Mouse (Mus musculus) hindbrain, embryonic 11.5 days (tissue): ENCODE measurements around the gene Tmem19. TPM values are rescaled to one million over a fixed set of nuclear protein-coding genes. Genes with fewer than 3 reads are reported as not detected.
"Not testable (repeated sequence)": the region's sequence is repeated elsewhere in the genome, so short reads cannot be mapped to it uniquely, and the experiment has no call there.

ENCODE experiments used
- ATAC-seq: fragments of 200-750 bp; cut with Nextera tagmentation; 2 replicates; pipeline ENCODE4 v1.8.0; 2017; ENCODE audit warnings: mild to moderate bottlenecking, moderate TSS enrichment, moderate library complexity; ENCODE audit not compliant: low FRiP score
- DNase-seq: peaks from one replicate; pipeline ENCODE4 v3.0.0-alpha.2; 2015; ENCODE audit warnings: low spot score
- H3K27ac ChIP-seq: fragments of 300-500 bp; sonication (generic); 2 replicates; pipeline ENCODE4 v1.5.1; 2014; ENCODE audit warnings: mild to moderate bottlenecking, low read depth, low read length
- H3K27me3 ChIP-seq: fragments of 300-500 bp; sonication (generic); 2 replicates; pipeline ENCODE4 v1.6.1; 2014; ENCODE audit warnings: mild to moderate bottlenecking, low read length, moderate library complexity, mixed read lengths; ENCODE audit not compliant: control insufficient read depth, insufficient read depth
- H3K36me3 ChIP-seq: fragments of 300-500 bp; sonication (generic); 2 replicates; pipeline ENCODE4 v1.6.1; 2014; ENCODE audit warnings: mild to moderate bottlenecking, low read length, moderate library complexity, mixed read lengths; ENCODE audit not compliant: control insufficient read depth, insufficient read depth
- H3K4me1 ChIP-seq: fragments of 300-500 bp; sonication (generic); replicated peaks from 2 replicates; pipeline ENCODE4 v1.6.1; 2014; ENCODE audit warnings: low read length, mixed read lengths; ENCODE audit not compliant: control insufficient read depth, insufficient read depth
- H3K4me2 ChIP-seq: fragments of 300-500 bp; sonication (generic); replicated peaks from 2 replicates; pipeline ENCODE4 v1.6.1; 2014; ENCODE audit warnings: mild to moderate bottlenecking, low read depth, low read length
- H3K4me3 ChIP-seq: fragments of 300-500 bp; sonication (generic); 2 replicates; pipeline ENCODE4 v1.5.1; 2014; ENCODE audit warnings: low read depth, low read length
- H3K9ac ChIP-seq: fragments of 300-500 bp; sonication (generic); 2 replicates; pipeline ENCODE4 v1.6.1; 2014; ENCODE audit warnings: low read depth, low read length
- H3K9me3 ChIP-seq: fragments of 300-500 bp; sonication (generic); 2 replicates; pipeline ENCODE4 v1.6.1; 2016; ENCODE audit warnings: low read length; ENCODE audit not compliant: control insufficient read depth
- WGBS: fragments of 180-500 bp; shearing (Covaris S2); extraction: QIAGEN DNeasy Blood & Tissue Kit; methylation state at CpG from one replicate; pipeline ENCODE4 v1.1.7; 2014; 5-methylcytosine and 5-hydroxymethylcytosine counted together
- polyA plus RNA-seq: library from polyadenylated mRNA; unstranded; fragments of >200 nt; fragmentation: Nextera tagmentation; extraction: Ambion mirVana; gene quantifications from 2 replicates; pipeline ENCODE4 v1.2.1, GENCODE M21; 2014

Tmem19 gene
- polyA plus RNA-seq, 1 experiment from 2014 or later = 35.7 TPM

DNA sequence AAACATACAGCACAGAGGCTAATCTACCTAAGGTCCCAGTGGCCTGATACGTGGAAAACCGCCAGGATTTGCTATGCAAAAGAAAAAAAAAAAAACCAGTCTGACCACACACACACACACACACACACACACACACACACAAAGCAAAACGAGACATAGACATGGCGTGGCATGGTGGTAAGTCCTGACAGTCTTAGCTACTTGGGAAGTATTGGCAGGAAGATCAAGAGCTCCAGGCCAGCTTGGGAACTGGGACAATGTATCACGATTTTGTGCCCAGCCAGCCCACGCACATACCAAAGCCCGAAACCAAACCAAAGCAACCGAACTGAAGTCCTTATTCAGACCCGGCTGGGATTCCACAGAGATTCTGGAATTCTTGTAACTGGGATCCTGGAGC, 28.8 kb downstream of the Tmem19 start:
- WGBS = 81% methylated on average over 9 of the region's 9 CpGs
- H3K4me1 ChIP-seq = no peaks in the 10 kb centered on the region
- no peak overlapping the region for H3K9ac ChIP-seq
- no peak overlapping the region for H3K27ac ChIP-seq
- no peak overlapping the region for H3K4me2 ChIP-seq
- H3K36me3 ChIP-seq = no peaks in the 10 kb centered on the region
- no peak overlapping the region for H3K4me3 ChIP-seq
- H3K27me3 ChIP-seq = no peaks in the 10 kb centered on the region
- ATAC-seq (no peak), DNase-seq (no peak)
- no peaks in the 10 kb centered on the region for H3K9me3 ChIP-seq

DNA sequence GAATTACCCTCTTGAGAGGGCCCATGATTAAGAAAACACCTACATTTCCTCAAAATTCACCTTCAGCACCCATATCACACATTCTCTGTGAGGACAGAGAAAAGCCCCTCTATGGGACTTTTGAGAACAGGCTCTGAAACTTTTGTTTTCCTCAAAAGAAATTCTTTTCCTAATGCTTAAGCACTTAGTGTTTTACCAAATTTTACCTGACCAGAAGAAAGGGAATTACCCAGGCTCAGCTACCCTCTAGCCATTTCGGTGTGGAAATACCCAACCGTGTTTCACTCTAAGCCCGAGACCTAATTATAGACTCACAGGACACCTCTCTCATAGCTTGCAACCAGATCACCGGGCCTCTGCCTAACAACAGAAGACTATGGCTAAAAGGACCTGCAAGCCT, 29.3 kb downstream of the Tmem19 start:
- WGBS = 90% methylated on average over 4 of the region's 4 CpGs
- ATAC-seq (no peak), DNase-seq (no peak)
- H3K4me1 ChIP-seq = no peaks in the 10 kb centered on the region
- no peaks in the 10 kb centered on the region for H3K27me3 ChIP-seq
- H3K36me3 ChIP-seq = no peaks in the 10 kb centered on the region
- no peak overlapping the region for H3K4me2 ChIP-seq
- no peak overlapping the region for H3K4me3 ChIP-seq
- H3K9ac ChIP-seq = no peak overlapping the region
- H3K9me3 ChIP-seq = no peaks in the 10 kb centered on the region
- no peak overlapping the region for H3K27ac ChIP-seq

DNA sequence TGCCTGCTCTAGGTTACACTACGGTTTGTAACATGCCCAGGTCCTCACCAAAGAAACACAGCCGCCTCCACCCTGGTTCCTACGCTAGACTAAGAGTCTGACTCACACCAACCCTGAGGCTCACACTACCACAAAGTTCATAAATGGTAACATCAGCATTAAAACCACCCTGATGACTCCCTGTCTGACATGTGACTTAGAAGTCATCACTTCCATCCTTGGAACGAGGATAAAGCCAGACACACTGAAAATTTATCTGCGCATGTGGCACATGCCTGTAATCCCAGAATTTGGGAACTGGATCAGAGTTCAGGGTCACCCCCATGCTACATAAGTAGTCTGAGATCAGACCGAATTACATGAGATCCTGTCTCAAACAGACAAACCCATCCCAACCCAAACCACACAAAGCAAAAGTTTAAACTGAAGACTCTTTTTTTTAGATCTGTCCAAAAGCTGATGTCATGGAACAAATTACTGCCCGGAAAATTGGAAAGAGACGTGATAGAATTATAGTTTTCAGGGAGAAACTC, 29.8 kb downstream of the Tmem19 start:
- no peaks in the 10 kb centered on the region for H3K4me1 ChIP-seq
- H3K4me2 ChIP-seq = no peak overlapping the region
- DNase-seq = no peak
- no peak for ATAC-seq
- no peak overlapping the region for H3K9ac ChIP-seq
- no peaks in the 10 kb centered on the region for H3K36me3 ChIP-seq
- no peak overlapping the region for H3K27ac ChIP-seq
- no peaks in the 10 kb centered on the region for H3K9me3 ChIP-seq
- H3K4me3 ChIP-seq = no peak overlapping the region
- no peaks in the 10 kb centered on the region for H3K27me3 ChIP-seq
- 89% methylated on average over 8 of the region's 8 CpGs for WGBS

DNA sequence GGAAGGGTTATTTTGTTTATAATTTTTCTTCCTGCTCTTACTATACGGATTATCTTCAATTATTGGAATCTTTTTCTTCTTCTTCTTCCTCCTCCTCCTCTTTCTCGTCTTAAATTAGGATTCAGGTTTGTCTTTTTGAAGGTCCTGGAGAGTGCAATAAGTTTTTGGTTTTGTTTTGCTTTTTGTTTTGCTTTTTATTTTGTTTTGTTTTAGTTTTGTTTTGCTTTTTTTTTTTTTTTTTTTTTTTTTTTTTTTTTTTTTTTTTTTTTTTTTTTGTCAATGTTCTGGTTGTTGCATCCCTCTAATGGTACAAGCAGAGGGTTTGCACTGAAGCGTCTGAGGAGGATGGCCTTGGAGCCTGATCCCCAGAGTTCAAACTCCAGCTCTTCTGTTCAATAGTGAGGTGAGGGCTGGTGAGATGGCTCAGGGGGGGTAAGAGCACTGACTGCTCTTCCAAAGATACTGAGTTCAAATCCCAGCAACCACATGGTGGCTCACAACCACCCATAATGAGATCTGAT, 33.2 kb downstream of the Tmem19 start:
- 80% methylated on average over 3 of the region's 3 CpGs for WGBS
- Histone ChIP-seq H3K27ac (no peak overlapping the region), H3K4me1 (no peaks in the 10 kb centered on the region), H3K4me2 (no peak overlapping the region), H3K36me3 (no peaks in the 10 kb centered on the region), H3K9me3 (no peaks in the 10 kb centered on the region), H3K27me3 (no peaks in the 10 kb centered on the region), H3K9ac (no peak overlapping the region), H3K4me3 (no peak overlapping the region)
- ATAC-seq (no peak), DNase-seq (no peak)

DNA sequence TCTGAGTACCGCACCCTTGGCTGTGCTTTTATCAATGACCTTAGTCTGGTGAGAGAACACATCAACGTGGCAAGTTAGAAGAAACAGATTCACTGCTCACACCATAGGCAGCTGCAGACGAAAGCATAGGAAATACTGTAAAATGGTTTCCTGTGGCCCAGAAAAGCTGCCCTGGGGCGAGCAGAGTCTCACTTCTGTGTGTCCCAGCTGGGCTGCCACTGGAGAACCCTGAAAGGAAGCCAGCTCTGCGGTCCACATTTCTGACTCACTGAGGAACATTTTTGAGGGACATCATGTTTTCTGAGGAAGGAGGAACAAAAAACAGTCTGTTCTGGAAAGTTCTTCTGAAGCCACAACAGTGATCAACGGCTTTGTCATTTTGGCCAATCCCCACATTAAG, 33.8 kb downstream of the Tmem19 start:
- Histone ChIP-seq H3K9me3 (no peaks in the 10 kb centered on the region), H3K4me1 (no peaks in the 10 kb centered on the region), H3K9ac (no peak overlapping the region), H3K27me3 (no peaks in the 10 kb centered on the region), H3K36me3 (no peaks in the 10 kb centered on the region), H3K4me3 (no peak overlapping the region), H3K4me2 (no peak overlapping the region), H3K27ac (no peak overlapping the region)
- ATAC-seq = no peak
- DNase-seq = no peak
- WGBS = 79% methylated on average over 6 of the region's 6 CpGs

DNA sequence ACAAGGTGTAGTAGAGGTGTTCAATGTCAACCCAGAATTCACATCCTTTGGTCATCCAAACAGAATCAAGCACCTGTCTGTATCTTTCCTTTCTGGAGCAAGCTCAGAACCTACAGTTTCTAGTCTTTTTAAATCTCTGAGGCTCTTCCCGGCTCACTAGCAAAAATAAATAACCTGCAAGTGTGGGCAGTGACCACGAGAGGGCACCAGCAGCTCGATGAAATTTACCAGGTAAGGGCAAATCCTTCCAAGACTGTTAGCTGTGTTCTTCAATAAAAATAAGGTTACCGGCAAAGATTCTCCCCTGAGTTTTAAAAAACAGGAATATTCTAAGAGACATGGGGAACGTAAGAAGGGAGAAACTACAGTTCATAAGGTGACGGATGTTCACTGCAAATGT, 39.0 kb downstream of the Tmem19 start:
- Histone ChIP-seq H3K4me2 (no peak overlapping the region), H3K9ac (no peak overlapping the region), H3K27me3 (no peaks in the 10 kb centered on the region), H3K4me1 (no peaks in the 10 kb centered on the region), H3K36me3 (no peaks in the 10 kb centered on the region), H3K27ac (no peak overlapping the region), H3K4me3 (no peak overlapping the region), H3K9me3 (no peaks in the 10 kb centered on the region)
- peak; percentile 79 for DNase-seq
- WGBS = 11% methylated on average over 6 of the region's 6 CpGs
- ATAC-seq = no peak

DNA sequence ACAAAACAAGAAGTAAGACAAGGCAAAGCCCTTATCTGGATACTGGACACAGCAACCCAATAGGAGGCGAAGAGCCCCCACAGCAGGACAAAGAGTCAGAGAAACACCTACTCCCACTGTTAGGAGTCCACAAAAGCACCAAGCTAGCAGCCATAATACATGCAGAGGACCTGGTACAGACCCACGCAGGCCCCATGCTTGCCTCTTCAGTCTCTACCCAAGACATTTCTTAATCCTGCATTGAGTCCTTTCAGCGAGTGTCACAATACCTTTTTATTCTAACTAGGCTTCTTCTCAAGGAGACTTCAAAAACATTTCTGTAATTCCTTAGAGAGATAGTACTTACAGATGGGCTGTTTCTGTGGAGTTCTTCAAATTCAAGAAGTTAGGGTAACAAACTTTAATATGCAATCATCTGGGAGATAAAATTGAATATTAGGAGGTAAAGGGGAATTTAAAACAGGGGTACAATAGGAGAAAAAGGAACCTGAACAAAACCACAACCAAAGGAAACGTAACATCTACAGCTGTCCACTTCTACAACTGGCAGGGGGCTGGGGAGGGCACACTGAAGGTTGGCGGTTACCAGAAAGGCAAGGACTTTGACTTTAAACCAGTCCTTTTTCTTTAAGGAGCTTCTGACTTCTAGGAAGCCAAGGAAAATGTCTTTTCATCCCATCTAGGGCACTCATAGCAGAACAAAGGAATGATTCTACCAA, 40.8 kb downstream of the Tmem19 start:
- no peak for DNase-seq

DNA sequence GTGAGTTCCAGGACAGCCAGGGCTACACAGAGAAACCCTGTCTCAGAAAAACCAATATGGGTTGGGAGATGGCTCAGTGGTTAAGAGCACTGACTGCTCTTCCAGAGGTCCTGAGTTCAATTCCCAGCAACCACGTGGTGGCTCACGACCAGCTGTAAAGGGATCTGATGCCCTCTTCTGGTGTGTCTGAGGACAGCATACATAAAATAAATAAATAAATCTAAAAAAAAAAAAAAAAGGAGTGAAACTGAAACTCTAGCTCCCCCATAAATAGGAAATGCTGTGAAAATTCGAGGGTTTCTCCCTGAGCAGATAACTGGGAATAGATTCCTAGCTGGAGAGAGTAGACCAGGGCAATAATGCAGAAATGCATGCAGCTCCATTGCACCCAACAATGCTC, 43.9 kb downstream of the Tmem19 start:
- not testable (repeated sequence) for DNase-seq, H3K27me3 ChIP-seq, H3K4me1 ChIP-seq, H3K27ac ChIP-seq, H3K9me3 ChIP-seq, H3K9ac ChIP-seq, H3K36me3 ChIP-seq, H3K4me2 ChIP-seq, ATAC-seq, H3K4me3 ChIP-seq
- 82% methylated on average over 3 of the region's 3 CpGs for WGBS

More for the DNA sequence above, 40.8 kb downstream of the Tmem19 start:
- no peaks in the 10 kb centered on the region for H3K27me3 ChIP-seq
- no peak overlapping the region for H3K27ac ChIP-seq
- H3K36me3 ChIP-seq = no peaks in the 10 kb centered on the region
- H3K9ac ChIP-seq = no peak overlapping the region
- no peak for ATAC-seq
- H3K4me2 ChIP-seq = no peak overlapping the region
- no peaks in the 10 kb centered on the region for H3K4me1 ChIP-seq
- WGBS = 76% methylated on average over 5 of the region's 5 CpGs
- H3K9me3 ChIP-seq = no peaks in the 10 kb centered on the region
- H3K4me3 ChIP-seq = no peak overlapping the region

DNA sequence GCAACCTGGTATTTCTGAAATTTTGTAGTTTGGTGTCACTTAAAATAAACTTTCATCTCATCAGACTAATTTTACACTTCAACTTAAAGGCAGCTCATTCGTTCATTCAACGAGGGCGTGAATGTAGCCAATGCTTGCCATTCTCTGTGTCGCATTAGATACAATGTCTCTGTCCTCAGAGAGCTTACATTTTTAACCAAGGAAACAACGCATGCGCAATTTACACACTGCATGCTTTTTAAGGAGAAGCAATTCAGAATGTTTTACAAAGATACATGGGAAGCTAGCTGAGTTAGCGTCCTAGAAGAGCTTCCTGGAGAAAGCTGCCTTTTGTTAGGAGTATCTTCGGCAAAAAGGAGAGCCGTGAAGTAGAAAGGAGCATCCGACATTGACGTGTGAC, 46.0 kb downstream of the Tmem19 start:
- Histone ChIP-seq H3K9me3 (no peaks in the 10 kb centered on the region), H3K27ac (peak overlapping the region; percentile 65), H3K4me2 (peak overlapping the region; percentile 55), H3K4me3 (peak overlapping the region; percentile 81), H3K27me3 (no peaks in the 10 kb centered on the region), H3K36me3 (no peaks in the 10 kb centered on the region), H3K4me1 (no peaks in the 10 kb centered on the region), H3K9ac (peak overlapping the region; percentile 87; the same call in 1 of the 2 replicates)
- WGBS = 68% methylated on average over 11 of the region's 11 CpGs
- ATAC-seq (no peak), DNase-seq (peak; percentile 34)
